ENCODE assay signal across 16 mouse cellular contexts in genomic region chr3:78948700-78949099, GRCm38 (mm10).
A peak's percentile ranks its signal among the peaks of the same experiment; 100 is the strongest.
DNase-seq lines count a peak whose midpoint lies in the region; ATAC-seq and TF ChIP-seq lines count a peak whose summit lies in the region.
"Had no signal": no experiment of that assay in that cellular context is flagged by ENCODE, and none has a peak within 500 bp of the region (broad histone marks: within the 10 kb centered on the region; RNA-seq: fewer than 3 reads in every experiment).

No protein-coding gene starts in this region.

- TF ChIP-seq POLR2A in testis, adult 2 months (IDR thresholded peaks at IDR 0.05; ENCODE audit: control insufficient read depth, low read depth, low read length) = no peak

- H3K9ac ChIP-seq in forebrain, embryonic 11.5 days (ENCODE audit: low read length) = no peak overlapping the region
- no peak overlapping the region for H3K9ac ChIP-seq in forebrain, embryonic 15.5 days (replicated peaks)
- no peak overlapping the region for H3K9ac ChIP-seq in hindbrain, embryonic 16.5 days (ENCODE audit: low read depth, low read length)
- H3K9ac ChIP-seq: embryonic facial prominence, embryonic 12.5 days; heart, embryonic 12.5 days; liver, embryonic 14.5 days; neural tube, embryonic 12.5 days had no signal

- 88% methylated on average over 9 of the region's 9 CpGs for WGBS in forebrain, embryonic 11.5 days
- WGBS in forebrain, embryonic 15.5 days = 85% methylated on average over 9 of the region's 9 CpGs
- 84% methylated on average over 9 of the region's 9 CpGs for WGBS in hindbrain, embryonic 16.5 days
- WGBS in hindbrain, embryonic 10.5 days = 92% methylated on average over 9 of the region's 9 CpGs

- no peak overlapping the region for H3K27ac ChIP-seq in forebrain, embryonic 11.5 days (ENCODE audit: low read depth, low read length)
- no peak overlapping the region for H3K27ac ChIP-seq in forebrain, embryonic 15.5 days (replicated peaks)
- no peak overlapping the region for H3K27ac ChIP-seq in hindbrain, embryonic 16.5 days (ENCODE audit: low read depth, low read length)
- no peak overlapping the region for H3K27ac ChIP-seq in hindbrain, embryonic 10.5 days
- H3K27ac ChIP-seq in testis, adult 2 months (ENCODE audit: control insufficient read depth, insufficient read depth, low read depth, low read length) = no peak overlapping the region
- H3K27ac ChIP-seq: embryonic facial prominence, embryonic 12.5 days; heart, adult 2 months; liver, embryonic 14.5 days; macrophage; neural tube, embryonic 12.5 days had no signal

- no peaks in the 10 kb centered on the region for H3K27me3 ChIP-seq in forebrain, embryonic 11.5 days (ENCODE audit: control insufficient read depth, insufficient read depth, low read length)
- no peaks in the 10 kb centered on the region for H3K27me3 ChIP-seq in forebrain, embryonic 15.5 days
- no peaks in the 10 kb centered on the region for H3K27me3 ChIP-seq in hindbrain, embryonic 16.5 days (replicated peaks; ENCODE audit: control insufficient read depth, insufficient read depth, low read length)
- H3K27me3 ChIP-seq in hindbrain, embryonic 10.5 days (ENCODE audit: insufficient read depth, poor library complexity, severe bottlenecking) = no peaks in the 10 kb centered on the region
- H3K27me3 ChIP-seq in testis, adult 2 months (ENCODE audit: control insufficient read depth, insufficient read depth, low read length) = no peaks in the 10 kb centered on the region
- H3K27me3 ChIP-seq: CH12.LX; embryonic facial prominence, embryonic 12.5 days; heart, embryonic 12.5 days; neural tube, embryonic 12.5 days had no signal

- peak; percentile 47; the same call in 1 of the 2 replicates for ATAC-seq in forebrain, embryonic 11.5 days (replicated peaks; ENCODE audit: low FRiP score)
- ATAC-seq in forebrain, embryonic 15.5 days (replicated peaks) = no peak
- ATAC-seq in hindbrain, embryonic 16.5 days = 0 out of 2 replicates have a peak, but pooled peaks have one; percentile 16
- ATAC-seq: intestine, postnatal 0 days had no signal

- H3K4me2 ChIP-seq in forebrain, embryonic 11.5 days (ENCODE audit: low read depth, low read length, severe bottlenecking) = no peak overlapping the region
- no peak overlapping the region for H3K4me2 ChIP-seq in forebrain, embryonic 15.5 days (replicated peaks)
- H3K4me2 ChIP-seq in hindbrain, embryonic 16.5 days (ENCODE audit: low read length) = no peak overlapping the region
- H3K4me2 ChIP-seq: embryonic facial prominence, embryonic 12.5 days; heart, embryonic 12.5 days; neural tube, embryonic 12.5 days had no signal

- no peak overlapping the region for H3K4me3 ChIP-seq in forebrain, embryonic 11.5 days (ENCODE audit: low read depth, low read length)
- no peak overlapping the region for H3K4me3 ChIP-seq in forebrain, embryonic 15.5 days
- no peak overlapping the region for H3K4me3 ChIP-seq in hindbrain, embryonic 16.5 days (ENCODE audit: low read length)
- no peak overlapping the region for H3K4me3 ChIP-seq in hindbrain, embryonic 10.5 days
- peak overlapping the region; percentile 59; the same call in 1 of the 2 replicates for H3K4me3 ChIP-seq in testis, adult 2 months (ENCODE audit: control insufficient read depth, low read depth, low read length)
- H3K4me3 ChIP-seq: embryonic facial prominence, embryonic 12.5 days; heart, adult 2 months; heart, embryonic 12.5 days; myocyte; neural tube, embryonic 12.5 days had no signal

- DNase-seq in forebrain, embryonic 11.5 days (ENCODE audit: low spot score) = no peak
- DNase-seq in hindbrain, embryonic 10.5 days (ENCODE audit: low spot score) = no peak
- no peak for DNase-seq in testis, postnatal 10 days (ENCODE audit: low spot score)
- no peak for DNase-seq in cerebellum, adult 8-10 months

- TF ChIP-seq CTCF in testis, adult 2 months (IDR thresholded peaks at IDR 0.05; ENCODE audit: control insufficient read depth, insufficient read depth, insufficient replicate concordance, low read depth, low read length) = no peak

- no peaks in the 10 kb centered on the region for H3K36me3 ChIP-seq in forebrain, embryonic 11.5 days (ENCODE audit: control insufficient read depth, insufficient read depth, low read length)
- H3K36me3 ChIP-seq in forebrain, embryonic 15.5 days = no peaks in the 10 kb centered on the region
- H3K36me3 ChIP-seq in hindbrain, embryonic 16.5 days (ENCODE audit: control insufficient read depth, insufficient read depth, low read length) = no peaks in the 10 kb centered on the region
- H3K36me3 ChIP-seq in hindbrain, embryonic 10.5 days = no peaks in the 10 kb centered on the region
- H3K36me3 ChIP-seq in testis, adult 2 months (ENCODE audit: control insufficient read depth, insufficient read depth, low read length) = no peaks in the 10 kb centered on the region
- H3K36me3 ChIP-seq: embryonic facial prominence, embryonic 12.5 days; heart, embryonic 12.5 days; neural tube, embryonic 12.5 days had no signal

- H3K4me1 ChIP-seq in forebrain, embryonic 11.5 days (replicated peaks; ENCODE audit: control insufficient read depth, insufficient read depth, low read length) = no peaks in the 10 kb centered on the region
- H3K4me1 ChIP-seq in forebrain, embryonic 15.5 days = no peaks in the 10 kb centered on the region
- no peaks in the 10 kb centered on the region for H3K4me1 ChIP-seq in hindbrain, embryonic 16.5 days (ENCODE audit: control insufficient read depth, insufficient read depth, low read depth, low read length)
- H3K4me1 ChIP-seq in hindbrain, embryonic 10.5 days (replicated peaks) = no peaks in the 10 kb centered on the region
- no peaks in the 10 kb centered on the region for H3K4me1 ChIP-seq in testis, adult 2 months (ENCODE audit: control insufficient read depth, insufficient read depth, low read length)
- H3K4me1 ChIP-seq: embryonic facial prominence, embryonic 12.5 days; heart, embryonic 12.5 days; neural tube, embryonic 12.5 days had no signal

- H3K9me3 ChIP-seq in forebrain, embryonic 11.5 days (ENCODE audit: control insufficient read depth, low read length) = no peaks in the 10 kb centered on the region
- H3K9me3 ChIP-seq in forebrain, embryonic 15.5 days = no peaks in the 10 kb centered on the region
- H3K9me3 ChIP-seq in hindbrain, embryonic 16.5 days (ENCODE audit: control insufficient read depth, low read length) = no peaks in the 10 kb centered on the region
- H3K9me3 ChIP-seq in hindbrain, embryonic 10.5 days = no peaks in the 10 kb centered on the region
- H3K9me3 ChIP-seq: embryonic facial prominence, embryonic 12.5 days; heart, embryonic 12.5 days; neural tube, embryonic 12.5 days had no signal
